Mouse (Mus musculus) G1E (cell line): Measurements from ENCODE around the gene Metap1. TPM values are rescaled to one million over a fixed set of nuclear protein-coding genes. Genes with fewer than 3 reads are reported as not detected.
A peak's percentile ranks its signal among the peaks of the same experiment; 100 is the strongest.

Experiments
- ATAC-seq: 2 replicates; pipeline ENCODE4 v1.8.0; 2016; ENCODE audit warnings: mild to moderate bottlenecking; ENCODE audit not compliant: insufficient number of reproducible peaks, poor library complexity, low FRiP score, severe bottlenecking; ENCODE audit errors: extremely low read depth
- DNase-seq: peaks from one replicate; pipeline ENCODE4 v3.0.0; 2012; ENCODE audit warnings: low spot score
- H3K27me3 ChIP-seq: 2 replicates; pipeline ENCODE4 v1.6.1; 2012; ENCODE audit warnings: mild to moderate bottlenecking, low read length, inconsistent platforms; ENCODE audit not compliant: insufficient read depth
- H3K36me3 ChIP-seq: replicated peaks from 2 replicates; pipeline ENCODE3; 2012; ENCODE audit warnings: mild to moderate bottlenecking, inconsistent platforms
- H3K4me1 ChIP-seq: 2 replicates; pipeline ENCODE4 v1.6.1; 2012; ENCODE audit warnings: low read depth, low read length, inconsistent platforms, mixed read lengths; ENCODE audit not compliant: insufficient read depth
- H3K4me3 ChIP-seq: 2 replicates; pipeline ENCODE4 v1.5.1; 2012; ENCODE audit warnings: low read depth, mild to moderate bottlenecking, inconsistent platforms, low read length, moderate library complexity, mixed read lengths
- H3K9me3 ChIP-seq: replicated peaks from 2 replicates; pipeline ENCODE4 v1.6.1; 2012; ENCODE audit warnings: inconsistent platforms
- CTCF ChIP-seq: IDR thresholded peaks from 2 replicates; pipeline ENCODE4 v1.5.1; 2012; ENCODE audit warnings: low read depth, low read length, inconsistent platforms, mixed read lengths
- GATA1 ChIP-seq: IDR thresholded peaks from 2 replicates; pipeline ENCODE4 v1.6.1; 2012; ENCODE audit warnings: borderline replicate concordance, low read length, inconsistent platforms, mixed read lengths
- GATA2 ChIP-seq: IDR thresholded peaks from 2 replicates; pipeline ENCODE4 v1.6.1; 2012; ENCODE audit warnings: low read depth, low read length, inconsistent platforms, borderline replicate concordance
- POLR2AphosphoS5 ChIP-seq: IDR thresholded peaks from 2 replicates; pipeline ENCODE4 v1.6.1; 2012; ENCODE audit warnings: low read depth, low read length, inconsistent platforms; ENCODE audit not compliant: insufficient replicate concordance
- TAL1 ChIP-seq: conservative IDR thresholded peaks from 2 replicates; pipeline ENCODE4 v1.6.1; 2012; ENCODE audit warnings: low read depth, low read length, inconsistent platforms, mixed read lengths
- polyA plus RNA-seq: library from polyadenylated mRNA; stranded (reverse); fragments of >175 nt; gene quantifications from 2 replicates; pipeline ENCODE4 v1.2.3, GENCODE M21; 2012
- total RNA-seq, 2 experiments: library from RNA; stranded (forward) in 1 of 2; stranded (reverse) in 1 of 2; fragments of 200-1000 nt in 1 of 2; fragments of >200 nt in 1 of 2; fragmentation: Nextera tagmentation in 1 of 2; gene quantifications; 2 replicates each; pipeline ENCODE4 v1.2.3; 2014 to 2017

Gene Metap1
- total and polyA plus RNA-seq, 3 experiments = 24.3 to 67.3 (median 66.3) TPM

DNA sequence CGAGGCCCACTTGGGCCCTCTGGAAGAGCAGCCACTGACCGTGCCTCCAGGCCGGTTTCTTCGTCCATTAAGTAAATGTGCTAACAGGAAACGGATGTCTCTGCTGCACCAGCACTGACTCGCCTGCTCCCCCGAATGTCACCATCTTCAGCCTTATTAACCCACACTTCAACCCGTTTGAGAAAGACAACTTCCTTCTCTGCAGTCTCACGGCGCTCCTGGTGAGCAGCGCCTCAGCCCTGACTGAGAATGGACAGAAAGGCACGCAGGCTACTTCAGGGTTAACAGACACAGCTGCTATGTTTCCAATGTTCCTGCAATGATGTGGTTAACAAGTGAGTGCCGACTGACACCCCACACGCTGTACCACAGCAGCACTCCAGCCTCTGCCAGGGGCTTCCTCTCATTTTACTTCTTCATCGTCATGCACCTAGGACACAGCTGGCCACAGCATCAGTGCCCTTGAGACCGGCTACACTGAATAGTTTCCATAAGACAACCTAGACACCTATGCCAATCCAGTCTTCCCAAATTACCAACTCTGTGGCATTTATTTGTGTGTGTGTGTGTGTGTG lies 24.7 kb downstream of the Metap1 start:
- Histone ChIP-seq H3K9me3 (no peaks in the 10 kb centered on the region), H3K4me1 (no peaks in the 10 kb centered on the region), H3K4me3 (no peak overlapping the region), H3K36me3 (peaks cover 94% of the 10 kb centered on the region), H3K27me3 (no peaks in the 10 kb centered on the region; the same call in 1 of the 2 replicates)
- no peak for ATAC-seq
- no peak for DNase-seq
- TF ChIP-seq CTCF (no peak), GATA2 (no peak), TAL1 (no peak), POLR2AphosphoS5 (no peak), GATA1 (no peak)

DNA sequence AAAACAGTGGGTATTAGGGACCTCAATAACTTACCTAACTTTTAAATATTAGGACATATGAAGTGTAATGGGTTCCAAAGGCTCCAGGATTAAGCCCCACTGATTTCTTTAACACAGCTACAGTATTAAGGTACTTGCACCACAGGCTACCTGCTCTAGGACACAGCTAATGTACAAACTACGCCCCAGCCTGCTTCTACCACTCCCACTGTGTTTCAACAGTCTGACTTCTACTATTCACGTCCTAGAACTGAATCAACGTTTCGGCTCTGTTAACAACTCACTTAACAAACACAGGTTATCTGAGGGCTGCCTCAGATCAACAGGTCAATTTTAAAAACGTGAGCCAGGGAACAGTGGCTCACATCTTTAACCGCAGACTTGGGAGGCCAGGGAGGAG lies 25.5 kb downstream of the Metap1 start:
- DNase-seq (no peak), ATAC-seq (no peak)
- TF ChIP-seq GATA1 = no peak
- no peak for TF ChIP-seq POLR2AphosphoS5
- TF ChIP-seq GATA2 = no peak
- no peak for TF ChIP-seq TAL1
- TF ChIP-seq CTCF = no peak
- Histone ChIP-seq H3K4me1 (no peaks in the 10 kb centered on the region), H3K36me3 (peaks cover 94% of the 10 kb centered on the region), H3K9me3 (no peaks in the 10 kb centered on the region), H3K27me3 (no peaks in the 10 kb centered on the region; the same call in 1 of the 2 replicates), H3K4me3 (no peak overlapping the region)

DNA sequence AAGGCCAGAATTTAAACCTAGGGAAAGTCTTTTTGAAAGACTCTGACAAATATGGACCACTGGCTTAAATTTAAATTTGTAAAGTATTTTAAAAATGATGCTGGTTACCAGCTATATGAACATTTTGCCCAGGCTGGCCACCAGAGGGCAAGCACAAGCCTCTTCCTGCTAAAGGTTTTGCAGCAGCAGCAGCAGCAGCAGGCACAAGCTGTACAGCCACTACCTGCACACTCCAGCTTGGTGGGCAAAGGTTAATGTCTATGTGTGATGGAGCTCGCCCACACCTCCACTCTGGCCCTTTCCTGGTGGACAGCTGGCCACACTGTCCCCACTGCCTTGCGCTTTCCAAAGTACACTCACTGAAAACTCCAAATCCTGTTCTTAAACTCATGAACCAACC lies 26.2 kb downstream of the Metap1 start:
- ATAC-seq = peak; percentile 60; the same call in 1 of the 2 replicates
- Histone ChIP-seq H3K27me3 (no peaks in the 10 kb centered on the region; the same call in 1 of the 2 replicates), H3K4me1 (no peaks in the 10 kb centered on the region), H3K4me3 (no peak overlapping the region), H3K9me3 (no peaks in the 10 kb centered on the region), H3K36me3 (peaks cover 94% of the 10 kb centered on the region)
- no peak for DNase-seq
- TF ChIP-seq GATA1 (no peak), POLR2AphosphoS5 (no peak), GATA2 (no peak), TAL1 (no peak), CTCF (no peak)

DNA sequence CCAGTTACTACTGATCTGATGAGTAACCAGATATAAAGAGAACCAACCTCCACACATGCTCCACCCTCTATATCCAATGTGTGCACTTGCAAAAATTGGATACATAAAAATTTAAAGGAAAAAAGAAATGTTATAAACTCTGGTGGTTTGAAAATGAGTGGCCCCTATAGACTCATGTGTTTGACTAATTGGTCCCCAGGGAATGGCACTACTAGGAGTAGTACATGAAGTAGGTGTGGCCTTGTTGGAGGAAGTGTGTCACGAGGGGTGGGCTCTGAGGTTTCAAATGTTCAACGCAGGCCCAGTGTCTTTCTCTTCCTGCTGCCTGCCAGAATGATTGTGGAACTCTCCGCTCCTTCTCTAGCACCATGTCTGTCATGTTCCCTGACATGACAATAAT lies 27.5 kb downstream of the Metap1 start:
- H3K27me3 ChIP-seq = no peaks in the 10 kb centered on the region
- no peak for TF ChIP-seq CTCF
- TF ChIP-seq GATA2 = no peak
- no peak for TF ChIP-seq POLR2AphosphoS5
- no peak for TF ChIP-seq TAL1
- no peak for TF ChIP-seq GATA1
- DNase-seq = no peak
- H3K36me3 ChIP-seq = peaks cover 94% of the 10 kb centered on the region
- ATAC-seq = no peak
- H3K9me3 ChIP-seq = no peaks in the 10 kb centered on the region
- no peaks in the 10 kb centered on the region for H3K4me1 ChIP-seq
- H3K4me3 ChIP-seq = no peak overlapping the region

DNA sequence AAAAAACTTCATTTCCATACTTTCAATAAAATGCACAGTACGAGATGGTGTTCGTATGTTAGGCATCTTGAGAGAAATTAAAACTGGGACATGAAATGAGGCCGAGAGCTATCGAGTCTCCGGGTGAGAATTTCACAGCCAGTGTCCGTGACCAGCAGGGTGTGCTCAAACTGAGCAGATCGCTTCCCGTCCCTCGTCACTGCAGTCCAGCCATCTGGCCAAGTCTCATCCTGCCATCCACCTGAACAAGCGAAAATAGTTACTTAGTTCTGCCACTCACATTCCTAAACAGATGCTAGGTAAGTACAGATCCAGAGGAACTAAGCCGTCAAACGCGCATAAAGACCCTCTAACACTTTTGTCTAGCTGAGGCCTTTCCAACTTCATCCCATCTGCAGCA lies 29.1 kb downstream of the Metap1 start:
- no peak for TF ChIP-seq POLR2AphosphoS5
- no peak for TF ChIP-seq GATA2
- no peak for TF ChIP-seq TAL1
- ATAC-seq = no peak

DNA sequence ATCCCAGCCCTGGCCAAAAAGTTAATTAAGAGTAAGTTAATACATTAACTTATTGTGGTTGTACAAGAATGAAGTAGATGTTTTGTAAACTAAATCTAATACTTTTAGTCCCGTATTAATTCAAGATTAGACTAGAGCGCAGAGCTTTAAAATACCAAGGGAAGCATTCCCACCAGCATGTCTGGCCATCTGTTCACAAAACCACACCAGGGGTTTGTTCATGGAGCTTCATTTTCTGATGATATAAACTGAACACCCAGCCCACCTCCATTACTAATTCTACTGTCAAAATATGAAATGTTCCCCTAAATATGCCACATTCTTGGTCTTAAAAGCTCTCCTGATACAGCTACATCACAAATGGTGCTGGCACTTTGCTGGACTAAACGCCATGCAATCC lies 30.9 kb downstream of the Metap1 start:
- H3K36me3 ChIP-seq = peaks cover 96% of the 10 kb centered on the region
- no peak for TF ChIP-seq GATA1
- no peak for TF ChIP-seq POLR2AphosphoS5
- no peak for ATAC-seq

More for the DNA sequence above, 29.1 kb downstream of the Metap1 start:
- Histone ChIP-seq H3K27me3 (no peaks in the 10 kb centered on the region), H3K9me3 (no peaks in the 10 kb centered on the region), H3K36me3 (peaks cover 95% of the 10 kb centered on the region), H3K4me3 (no peak overlapping the region), H3K4me1 (no peaks in the 10 kb centered on the region)
- DNase-seq = no peak

DNA sequence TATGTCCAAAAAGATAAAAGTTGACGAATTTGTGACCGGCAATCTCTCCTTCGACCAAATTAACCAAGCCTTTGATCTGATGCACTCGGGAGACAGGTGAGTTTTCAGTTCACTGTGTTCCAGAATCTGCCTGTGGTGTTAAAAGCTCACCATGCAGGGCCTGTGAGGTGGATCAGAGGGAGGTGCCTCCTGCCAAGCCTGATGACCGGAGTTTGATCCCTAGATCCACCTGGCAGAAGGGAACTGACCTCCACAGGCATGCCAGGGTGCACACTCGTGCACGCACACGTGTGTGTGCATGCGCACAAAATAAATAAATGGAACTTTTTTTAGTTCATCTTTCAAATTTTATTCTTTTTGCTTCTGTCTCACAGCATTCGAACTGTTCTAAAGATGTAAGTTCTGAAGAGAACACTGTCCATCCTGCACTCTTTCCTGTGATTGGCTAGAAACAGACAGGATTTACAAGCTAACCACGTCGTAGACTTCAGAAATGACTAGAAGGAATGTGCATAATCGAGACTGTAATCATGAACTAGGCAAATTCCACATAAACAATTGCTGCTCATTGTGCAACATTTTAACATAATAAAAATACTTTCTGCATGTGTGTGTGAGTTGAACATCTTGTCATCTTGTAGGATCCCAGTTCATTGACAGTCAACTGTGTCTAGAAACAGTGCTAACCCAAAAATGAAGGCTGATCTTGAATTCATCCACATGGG lies 34.4 kb downstream of the Metap1 start:
- DNase-seq (no peak), ATAC-seq (no peak)
- peaks cover 96% of the 10 kb centered on the region for H3K36me3 ChIP-seq
- H3K4me1 ChIP-seq = 0 out of 2 replicates have a peak, but pooled peaks cover 3% of the 10 kb centered on the region
- no peaks in the 10 kb centered on the region for H3K27me3 ChIP-seq
- TF ChIP-seq TAL1 (no peak), GATA1 (no peak), GATA2 (no peak), CTCF (no peak), POLR2AphosphoS5 (no peak)
- H3K4me3 ChIP-seq = no peak overlapping the region
- no peaks in the 10 kb centered on the region for H3K9me3 ChIP-seq

More for the DNA sequence above, 30.9 kb downstream of the Metap1 start:
- Histone ChIP-seq H3K27me3 (no peaks in the 10 kb centered on the region), H3K4me3 (no peak overlapping the region), H3K4me1 (no peaks in the 10 kb centered on the region), H3K9me3 (no peaks in the 10 kb centered on the region)
- no peak for DNase-seq
